Mouse (Mus musculus) cerebellum, adult 8-10 months (tissue): ENCODE data around the gene Cyp4a10.
"Not testable (repeated sequence)": the region's sequence is repeated elsewhere in the genome, so short reads cannot be mapped to it uniquely, and the experiment has no call there.

Experiments used
- DNase-seq: peaks from one replicate; pipeline ENCODE4 v3.0.0; 2022

Gene Cyp4a10

DNA sequence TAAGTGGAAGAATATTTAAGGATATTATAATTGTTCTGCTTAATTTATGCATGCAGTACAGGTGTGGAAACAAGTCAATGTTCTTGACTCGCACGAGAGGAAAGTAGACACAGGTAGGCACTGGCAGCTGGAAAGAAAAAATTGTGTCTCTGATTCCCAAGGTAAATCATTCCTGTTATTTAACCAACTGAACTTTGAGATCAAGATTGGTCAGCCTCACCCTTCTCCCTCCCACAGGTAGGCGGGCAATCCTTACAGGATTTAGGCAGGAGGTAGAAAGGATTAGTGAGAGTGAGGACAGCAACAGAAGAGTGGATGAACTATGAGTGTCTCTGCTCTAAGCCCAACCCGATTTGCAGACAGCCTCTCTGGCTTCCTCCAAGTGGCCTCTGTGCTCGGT is at the start of gene Cyp4a10:
Gene Cyp4a10 (plus strand): TSS at position 265 of the 400 bp plus-strand sequence.
- DNase-seq: not testable (repeated sequence)

DNA sequence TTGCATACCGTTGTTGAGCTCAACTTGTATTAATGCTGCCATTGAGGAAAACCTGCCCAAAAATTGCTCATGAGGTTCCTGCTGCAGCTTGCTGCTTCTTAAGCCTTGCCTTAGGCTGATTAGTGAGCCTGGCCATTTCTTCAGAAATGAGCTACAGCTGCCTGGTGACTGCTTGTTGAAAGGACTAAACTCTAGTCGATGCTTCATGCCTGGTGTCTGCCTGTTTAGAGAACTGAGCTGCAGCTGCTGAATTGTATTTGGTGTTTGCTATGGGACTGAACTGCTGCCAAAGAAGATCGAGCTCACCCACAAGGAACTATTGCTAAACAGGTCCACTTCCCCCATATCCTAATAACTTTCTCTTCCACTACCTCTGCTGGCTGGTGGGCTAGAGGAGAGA is 44.5 kb upstream of the Cyp4a10 start:
- not testable (repeated sequence) for DNase-seq

DNA sequence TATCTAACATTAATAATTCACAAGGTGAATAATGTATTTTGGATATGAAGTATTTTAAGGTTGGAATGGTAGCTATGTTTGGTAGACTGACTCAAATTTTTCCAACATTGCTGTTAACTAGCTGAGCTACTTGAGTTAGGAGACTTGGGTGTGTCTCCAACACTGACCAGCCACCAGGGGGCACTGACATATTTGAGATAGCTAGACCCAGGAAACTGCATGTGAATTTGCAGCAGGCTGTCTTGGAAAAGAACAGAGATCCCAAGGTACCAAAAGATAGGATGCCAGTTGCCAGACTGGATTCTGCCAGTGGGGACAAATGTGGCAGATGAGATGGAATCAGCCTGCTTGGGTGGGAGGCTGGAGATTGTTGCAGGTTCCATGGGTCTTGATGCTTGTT is 42.0 kb upstream of the Cyp4a10 start:
- not testable (repeated sequence) for DNase-seq

DNA sequence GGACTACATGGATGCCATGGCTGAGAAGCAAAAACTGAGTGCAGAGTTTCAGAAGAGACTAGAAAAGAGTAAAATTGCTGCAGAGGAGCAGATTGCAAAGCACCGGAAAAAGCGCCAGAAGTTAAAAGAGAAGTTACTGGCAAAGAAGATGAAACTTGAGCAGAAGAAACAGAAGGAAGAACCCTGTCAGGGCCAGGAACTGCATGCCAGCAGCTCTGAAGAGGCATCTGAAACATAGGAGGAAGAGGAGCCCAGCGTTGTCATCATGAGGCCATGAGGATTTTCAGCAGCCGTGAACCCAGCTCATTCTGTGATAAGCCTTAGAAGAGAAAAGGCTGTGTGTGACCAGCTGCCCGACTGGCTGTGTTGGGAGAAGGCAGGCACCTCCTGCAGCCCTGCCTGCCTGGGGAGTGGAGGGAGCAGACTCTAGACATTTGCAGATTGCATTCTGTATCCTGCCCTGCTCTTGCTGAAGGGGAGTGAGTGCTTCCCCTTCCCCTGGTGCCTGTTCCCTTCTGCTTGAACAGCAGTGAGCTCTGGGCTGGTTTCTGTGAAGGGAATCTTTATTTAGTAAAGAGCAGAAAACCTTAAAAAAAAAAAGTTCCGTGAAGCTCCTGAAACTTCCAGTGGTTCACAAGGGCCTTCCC is 36.9 kb upstream of the Cyp4a10 start:
- no peak for DNase-seq

DNA sequence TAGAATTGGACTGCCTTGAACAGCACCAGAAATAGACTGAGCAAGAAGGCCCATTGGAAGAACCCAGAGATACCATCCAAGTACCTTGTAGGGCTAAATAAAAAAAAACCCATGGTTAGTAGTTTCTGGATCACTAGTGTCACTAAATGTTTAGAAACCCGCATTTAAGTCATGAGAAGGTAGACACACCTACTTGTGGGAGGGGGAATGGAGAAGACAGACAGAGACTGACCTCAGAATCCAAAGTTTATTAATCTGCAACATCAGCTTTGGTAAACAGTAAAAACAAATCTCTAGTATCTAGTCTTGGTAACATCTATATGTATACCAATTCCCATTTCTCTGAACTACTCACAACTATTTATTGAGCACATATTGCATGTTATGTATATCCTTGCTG is 22.1 kb upstream of the Cyp4a10 start, which contains the start of gene Cyp4a14:
Gene Cyp4a14 (minus strand): TSS at position 142 of the 400 bp plus-strand sequence.
- no peak for DNase-seq

DNA sequence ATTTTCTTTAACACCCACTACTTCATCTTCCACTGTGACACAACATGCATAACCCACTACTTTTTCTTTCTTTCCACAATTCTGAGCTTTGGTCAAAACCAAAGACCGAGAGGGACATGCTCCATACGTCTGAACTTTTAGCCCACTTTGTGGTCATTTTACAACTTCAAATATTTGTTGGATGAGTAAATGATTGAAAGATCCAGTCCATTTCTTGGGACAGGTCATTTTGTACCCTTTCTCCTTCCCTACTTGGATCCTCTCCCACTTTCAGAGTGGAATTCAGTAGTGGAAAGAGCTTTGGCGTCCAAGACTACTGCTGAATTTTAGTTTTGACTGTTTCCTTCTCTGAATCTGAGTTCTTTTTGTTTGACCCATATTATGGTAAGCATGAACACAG is 20.6 kb upstream of the Cyp4a10 start:
- DNase-seq: no peak

DNA sequence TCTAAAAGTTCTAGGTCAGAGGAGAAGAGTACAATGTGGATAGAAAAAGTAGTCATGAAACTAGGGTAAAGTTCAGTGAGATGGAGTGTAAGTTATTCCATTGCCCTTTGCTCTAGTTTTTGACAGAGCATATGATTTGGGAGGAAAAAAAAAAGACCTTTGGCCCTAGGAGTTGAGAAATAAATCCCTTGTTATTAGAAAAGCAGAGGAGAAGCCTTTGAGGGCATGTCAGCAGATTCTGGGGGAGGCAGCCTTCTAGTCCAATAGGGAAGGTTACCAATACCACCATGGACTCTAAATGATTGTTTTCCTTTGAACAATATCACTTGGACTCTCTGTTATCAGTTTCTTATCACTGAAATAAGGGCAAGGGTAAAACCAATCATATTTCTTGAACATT is 4.1 kb upstream of the Cyp4a10 start:
- not testable (repeated sequence) for DNase-seq

DNA sequence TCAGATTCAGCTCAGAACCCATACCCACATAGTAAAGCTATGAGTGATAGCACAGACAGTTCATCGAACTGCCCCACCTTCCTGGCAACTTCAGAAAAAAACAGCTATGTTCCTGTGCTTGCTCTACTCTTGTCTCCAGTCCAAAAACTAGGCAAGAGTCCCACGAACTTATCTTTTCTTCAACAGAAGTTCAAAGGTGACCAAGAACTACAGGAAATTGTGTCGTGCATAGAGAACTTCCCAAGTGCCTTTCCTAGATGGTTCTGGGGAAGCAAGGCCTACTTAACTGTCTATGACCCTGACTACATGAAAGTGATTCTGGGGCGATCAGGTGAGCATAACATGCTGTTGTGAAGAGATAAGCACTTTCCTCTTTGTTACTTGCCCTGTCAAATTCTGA is 1.4 kb downstream of the Cyp4a10 start:
- no peak for DNase-seq

DNA sequence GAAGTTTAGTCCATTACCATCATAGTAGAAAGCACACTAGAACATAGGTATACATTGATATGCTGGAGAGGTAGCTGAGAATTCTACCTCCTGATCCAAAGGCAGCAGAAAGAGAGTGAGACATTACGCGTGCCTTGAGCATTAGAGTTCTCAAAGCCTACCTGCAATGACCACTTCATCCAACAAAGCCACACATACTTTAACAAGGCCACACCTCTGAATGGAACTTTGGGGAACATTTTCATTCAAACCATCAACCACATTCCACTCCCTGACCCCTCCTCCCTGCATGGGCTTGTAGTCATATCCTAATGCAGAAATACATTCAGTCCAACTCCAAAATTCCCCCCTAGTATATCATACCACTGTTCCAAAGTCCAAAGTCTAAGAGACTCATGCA is 3.7 kb downstream of the Cyp4a10 start:
- no peak for DNase-seq

DNA sequence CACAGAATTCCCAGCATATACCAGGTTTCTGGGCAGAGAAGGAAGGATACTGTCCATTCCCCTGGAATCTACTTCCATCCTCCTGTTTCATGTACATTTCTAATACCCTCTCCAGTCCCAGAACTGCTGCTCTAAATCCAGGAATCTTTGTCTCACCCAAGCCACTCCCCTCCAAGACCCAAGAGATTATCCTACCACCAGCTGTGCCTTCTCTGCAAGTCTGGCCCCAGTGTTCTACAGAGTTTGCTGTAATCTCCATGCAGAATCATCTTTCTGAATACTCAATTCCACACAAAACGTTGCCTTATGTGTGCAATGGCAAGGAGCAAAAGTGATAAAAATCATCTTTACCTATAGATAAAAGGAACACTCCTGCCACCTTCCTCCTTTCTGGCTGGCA is 27.0 kb downstream of the Cyp4a10 start:
- DNase-seq: no peak

DNA sequence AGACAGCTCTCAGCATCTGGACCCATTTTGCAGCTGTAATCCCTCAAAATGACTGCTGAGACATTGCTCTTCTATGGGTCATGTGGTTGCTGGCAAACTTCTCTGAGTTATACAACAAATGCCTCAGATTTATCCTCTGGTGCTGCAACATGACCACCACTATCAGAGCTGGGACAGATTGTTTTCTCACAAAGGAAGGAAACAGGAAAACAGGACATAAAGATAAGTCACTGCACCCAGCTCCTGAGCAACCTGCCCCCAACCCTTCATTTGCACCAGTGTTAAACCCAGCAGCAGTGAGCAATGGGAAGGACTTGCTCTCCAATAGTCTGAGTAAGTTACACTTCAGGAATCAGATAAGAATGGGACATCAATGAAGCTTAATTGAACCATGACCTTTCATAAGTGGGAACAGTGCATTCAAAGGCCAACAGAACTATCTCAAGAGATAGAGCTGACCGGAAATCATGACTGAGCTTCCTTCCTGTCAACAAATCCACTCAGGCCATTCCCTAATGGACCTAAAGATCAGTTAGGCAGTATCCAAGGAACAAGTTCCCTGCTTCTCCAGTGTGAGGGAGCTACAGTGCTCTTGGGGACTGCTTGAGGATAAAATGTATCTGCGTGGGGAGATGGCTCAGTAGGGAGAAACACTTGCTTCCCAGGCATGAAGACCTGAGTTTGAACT is 28.2 kb downstream of the Cyp4a10 start:
- DNase-seq: no peak

DNA sequence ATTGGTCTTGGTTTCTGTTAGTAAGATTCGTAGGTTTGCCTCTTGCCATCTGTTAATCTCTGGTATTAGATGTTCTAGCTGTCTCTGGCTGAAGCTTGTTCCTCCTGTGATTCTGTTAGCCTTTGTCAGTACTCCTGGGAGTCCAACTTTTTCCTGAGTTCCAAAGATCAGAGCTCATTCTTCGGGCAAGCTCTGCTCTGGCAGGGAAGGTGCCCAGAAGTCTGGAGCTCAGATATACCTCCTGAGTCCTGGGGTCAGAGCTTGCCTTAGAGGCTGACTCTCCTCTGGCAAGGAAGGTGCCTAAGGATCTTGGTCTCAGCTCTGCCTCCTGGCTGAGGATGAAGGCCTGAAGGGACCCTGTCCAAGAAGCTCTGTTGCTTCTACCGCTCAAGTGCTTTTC is 34.7 kb downstream of the Cyp4a10 start:
- DNase-seq: no peak

DNA sequence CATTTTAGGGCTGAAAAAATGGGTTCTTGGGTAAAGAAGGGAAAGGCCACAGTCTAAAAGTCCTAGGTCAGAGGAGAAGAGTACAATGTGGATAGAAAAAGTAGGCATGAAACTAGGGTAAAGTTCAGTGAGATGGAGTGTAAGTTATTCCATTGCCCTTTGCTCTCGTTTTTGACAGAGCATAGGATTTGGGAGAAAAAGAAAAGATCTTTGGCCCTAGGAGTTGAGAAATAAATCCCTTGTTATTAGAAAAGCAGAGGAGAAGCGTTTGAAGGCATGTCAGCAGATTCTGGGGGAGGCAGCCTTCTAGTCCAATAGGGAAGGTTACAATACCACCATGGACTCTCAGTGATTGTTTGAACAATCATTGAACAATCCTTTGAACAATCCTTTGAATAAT is 37.4 kb downstream of the Cyp4a10 start:
- no peak for DNase-seq

DNA sequence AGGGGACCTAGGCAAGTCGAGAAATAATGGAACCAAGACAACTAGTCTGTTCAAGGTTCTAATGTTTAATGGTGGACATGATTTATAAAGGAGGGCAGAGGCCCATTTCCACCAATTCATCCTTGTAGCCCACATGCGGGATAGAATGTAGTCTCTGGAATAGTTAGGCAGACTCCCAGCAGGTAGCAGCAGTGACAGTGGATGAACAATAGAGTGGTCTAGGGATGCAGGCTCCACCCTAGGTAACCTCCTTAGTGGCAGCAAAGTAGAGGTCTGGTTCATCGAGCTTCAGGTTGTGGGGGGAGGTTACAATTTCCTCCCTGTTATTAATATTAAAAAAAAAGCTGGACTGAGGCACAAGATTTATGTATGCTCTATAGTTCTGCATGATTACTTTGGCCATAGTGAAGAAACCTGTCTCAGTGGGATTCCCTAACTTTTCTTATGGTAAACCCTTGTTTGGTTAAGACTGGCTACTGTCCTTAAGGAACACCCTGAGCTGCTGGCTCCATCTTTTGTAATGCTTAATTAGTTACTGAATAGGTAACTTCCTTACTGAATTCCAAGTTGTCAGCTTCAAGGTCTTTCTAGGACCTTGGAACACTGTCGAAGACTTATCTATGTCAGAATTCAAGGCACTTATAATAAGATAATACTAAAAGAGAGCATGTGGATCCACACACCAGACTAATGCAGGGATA is 39.9 kb downstream of the Cyp4a10 start:
- DNase-seq: no peak

DNA sequence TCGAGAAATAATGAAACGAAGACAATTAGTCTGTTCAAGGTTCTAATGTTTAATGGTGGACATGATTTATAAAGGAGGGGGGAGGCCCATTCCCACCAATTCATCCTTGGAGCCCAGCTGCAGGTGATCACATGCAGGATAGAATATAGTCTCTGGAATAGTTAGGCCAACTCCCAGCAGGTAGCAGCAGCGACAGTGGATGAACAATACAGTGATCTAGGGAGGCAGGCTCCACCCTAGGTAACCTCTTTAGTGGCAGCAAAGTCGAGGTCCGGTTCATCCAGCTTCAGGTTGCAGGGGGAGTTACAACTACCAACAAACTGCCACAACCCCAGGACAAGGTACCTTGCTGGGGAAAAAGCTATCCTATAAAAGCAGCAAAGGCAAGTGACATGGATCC is 43.2 kb downstream of the Cyp4a10 start:
- DNase-seq: not testable (repeated sequence)

DNA sequence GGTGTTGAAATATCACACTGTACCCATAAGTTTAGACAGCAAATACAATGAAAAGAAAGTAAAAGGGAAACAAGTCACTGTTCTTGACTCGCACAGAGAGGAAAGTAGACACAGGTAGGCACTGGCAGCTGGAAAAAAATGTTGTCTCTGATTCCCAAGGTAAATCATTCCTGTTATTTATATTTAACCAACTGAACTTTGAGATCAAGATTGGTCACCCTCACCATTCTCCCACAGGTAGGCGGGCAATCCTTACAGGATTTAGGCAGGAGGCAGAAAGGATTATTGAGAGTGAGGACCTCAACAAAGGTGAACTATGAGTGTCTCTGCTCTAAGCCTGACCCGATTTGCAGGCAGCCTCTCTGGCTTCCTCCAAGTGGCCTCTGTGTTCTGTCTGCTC is 45.3 kb downstream of the Cyp4a10 start, which contains the start of gene Cyp4a31:
Gene Cyp4a31 (plus strand): TSS at position 249 of the 400 bp plus-strand sequence.
- DNase-seq: no peak

DNA sequence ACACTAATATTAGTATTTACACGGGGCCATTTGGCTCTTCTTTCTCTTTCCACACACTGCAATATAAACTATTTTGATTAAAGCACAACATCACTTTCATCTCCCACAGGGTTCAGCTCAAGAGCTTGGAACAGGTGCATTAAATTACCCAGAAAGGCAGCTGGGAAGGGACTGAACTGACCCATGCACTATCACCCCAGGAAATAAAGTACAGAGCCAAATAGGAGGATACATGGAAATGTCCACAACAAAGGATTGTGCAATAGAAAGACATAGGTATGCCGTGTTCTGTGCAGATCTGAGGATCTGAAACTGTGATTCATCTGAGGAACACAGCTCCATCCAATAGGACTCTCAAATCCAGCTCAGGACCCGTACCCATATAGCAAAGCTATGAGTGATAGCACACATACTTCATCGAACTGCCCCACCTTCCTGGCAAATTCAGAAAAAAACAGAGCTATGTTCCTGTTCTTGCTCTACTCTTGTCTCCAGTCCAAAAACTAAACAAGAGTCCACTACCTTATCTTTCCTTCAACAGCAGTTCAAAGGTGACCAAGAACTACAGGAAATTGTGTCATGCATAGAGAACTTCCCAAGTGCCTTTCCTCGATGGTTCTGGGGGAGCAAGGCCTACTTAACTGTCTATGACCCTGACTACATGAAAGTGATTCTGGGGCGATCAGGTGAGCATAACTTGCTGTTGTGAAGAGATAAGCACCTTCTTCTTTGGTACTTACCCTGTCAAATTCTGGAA is 46.6 kb downstream of the Cyp4a10 start:
- not testable (repeated sequence) for DNase-seq

DNA sequence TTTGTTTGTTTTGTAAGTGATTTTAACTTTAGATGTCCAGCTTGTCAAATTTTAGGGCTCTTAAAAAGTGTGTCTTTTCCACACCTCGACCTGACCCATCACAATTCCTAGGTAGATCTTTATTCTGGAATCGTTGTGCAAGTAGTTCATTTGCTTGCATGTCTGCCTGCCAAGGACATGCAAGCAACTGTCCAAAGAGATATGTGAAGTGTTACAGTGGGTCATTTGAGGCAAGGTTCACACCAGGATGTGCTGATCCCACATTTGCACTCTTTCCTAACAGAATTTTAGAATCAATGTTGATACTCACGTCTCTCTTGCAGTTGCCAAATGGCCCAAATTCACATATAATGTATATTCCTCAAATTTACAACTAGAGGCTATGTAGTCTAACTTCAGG is 57.2 kb downstream of the Cyp4a10 start:
- DNase-seq: no peak

DNA sequence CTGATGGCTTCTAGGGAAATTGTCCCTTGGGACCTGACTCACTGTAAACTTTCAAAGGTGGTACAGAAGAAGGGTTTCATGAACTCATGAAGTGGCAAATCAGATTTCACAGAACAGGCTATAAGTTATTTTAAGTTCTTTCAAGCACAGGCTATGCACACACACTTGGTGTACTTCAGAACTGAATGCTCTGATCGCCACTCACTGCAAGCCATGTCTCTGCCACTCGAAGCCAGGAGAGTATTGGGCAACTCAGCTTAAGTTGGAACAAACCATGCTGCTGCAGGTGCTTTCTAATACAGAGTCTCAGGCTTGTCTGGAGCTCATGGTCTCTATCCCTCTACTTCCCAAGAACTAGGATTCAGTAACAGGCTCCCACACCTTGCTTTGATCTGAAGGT is 57.7 kb downstream of the Cyp4a10 start:
- DNase-seq: no peak

DNA sequence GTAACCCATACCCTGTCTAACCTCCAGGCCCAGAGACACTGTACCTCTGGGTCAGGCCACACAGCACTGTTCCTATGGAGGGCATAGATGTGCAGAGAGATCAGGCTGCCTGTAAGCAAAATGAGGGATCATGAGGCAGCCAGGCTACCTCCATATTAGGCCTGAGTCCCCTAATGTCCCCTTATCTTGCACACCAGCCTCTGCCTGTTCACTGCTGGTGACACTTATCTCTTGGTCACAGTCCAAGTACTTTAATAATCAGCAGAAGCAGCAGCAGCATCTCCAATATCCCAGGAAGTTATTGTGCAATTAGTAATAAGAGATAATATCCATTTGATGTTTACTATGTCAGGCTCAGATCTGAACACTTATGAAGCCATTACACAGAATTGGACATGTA is 65.0 kb downstream of the Cyp4a10 start:
- no peak for DNase-seq
